Mouse (Mus musculus) MEL (cell line): Measurements from ENCODE around the gene Ccdc34.

Source experiments
- BHLHE40 ChIP-seq: IDR thresholded peaks from 2 replicates; pipeline ENCODE4 v1.6.1; 2012; ENCODE audit warnings: low read depth, mild to moderate bottlenecking, inconsistent platforms, low read length, improper control_type of control experiment, borderline replicate concordance
- CTCF ChIP-seq, 3 experiments: IDR thresholded peaks in 2 of 3; conservative IDR thresholded peaks in 1 of 3; 2 replicates each; pipeline ENCODE4 v1.5.1; 2011 to 2012; ENCODE audit warnings: low read length in 3 of 3, low read depth in 2 of 3, mild to moderate bottlenecking in 2 of 3, improper control_type of control experiment in 1 of 3, inconsistent platforms in 1 of 3, mixed read lengths in 1 of 3, moderate library complexity in 1 of 3; ENCODE audit not compliant: control insufficient read depth in 1 of 3, insufficient read depth in 1 of 3, poor library complexity in 1 of 3, severe bottlenecking in 1 of 3
- EP300 ChIP-seq, 2 experiments: IDR thresholded peaks; 2 replicates each; pipeline ENCODE4 v1.6.1; 2011; ENCODE audit warnings: improper control_type of control experiment in 2 of 2, low read length in 2 of 2, low read depth in 1 of 2, mild to moderate bottlenecking in 1 of 2
- MAFK ChIP-seq: IDR thresholded peaks from 2 replicates; pipeline ENCODE4 v1.6.1; 2011; ENCODE audit warnings: low read depth, mild to moderate bottlenecking, low read length, improper control_type of control experiment, borderline replicate concordance
- MAX ChIP-seq: IDR thresholded peaks from 2 replicates; pipeline ENCODE4 v1.6.1; 2011; ENCODE audit warnings: low read length, improper control_type of control experiment
- POLR2A ChIP-seq, 2 experiments: IDR thresholded peaks; 2 replicates each; pipeline ENCODE4 v1.6.1; 2011 to 2012; ENCODE audit warnings: low read length in 2 of 2, mild to moderate bottlenecking in 2 of 2, control low read depth in 1 of 2, improper control_type of control experiment in 1 of 2, low read depth in 1 of 2, moderate library complexity in 1 of 2; ENCODE audit not compliant: control insufficient read depth in 1 of 2, insufficient read depth in 1 of 2, poor library complexity in 1 of 2
- RCOR1 ChIP-seq: IDR thresholded peaks from 2 replicates; pipeline ENCODE4 v1.6.1; 2012; ENCODE audit warnings: low read depth, mild to moderate bottlenecking, inconsistent platforms, low read length, improper control_type of control experiment
- TAL1 ChIP-seq: IDR thresholded peaks from 2 replicates; pipeline ENCODE4 v1.6.1; 2012; ENCODE audit warnings: mild to moderate bottlenecking, inconsistent platforms, low read length, moderate library complexity, mixed read lengths
- TBP ChIP-seq: IDR thresholded peaks from 2 replicates; pipeline ENCODE4 v1.8.0; 2011; ENCODE audit warnings: low read depth, low read length, improper control_type of control experiment
- TCF12 ChIP-seq: IDR thresholded peaks from 2 replicates; pipeline ENCODE4 v1.6.1; 2014; ENCODE audit warnings: low read depth, mild to moderate bottlenecking, inconsistent platforms, low read length, improper control_type of control experiment, moderate library complexity
- USF1 ChIP-seq: IDR thresholded peaks from 2 replicates; pipeline ENCODE4 v1.6.1; 2014; ENCODE audit warnings: low read depth, mild to moderate bottlenecking, inconsistent platforms, low read length, improper control_type of control experiment, moderate library complexity
- ZC3H11A ChIP-seq: IDR thresholded peaks from 2 replicates; pipeline ENCODE4 v1.6.1; 2012; ENCODE audit warnings: low read depth, mild to moderate bottlenecking, inconsistent platforms, low read length, improper control_type of control experiment

GRCm38 (mm10) chr2:109989196-109989595 is 28.4 kb upstream of the Ccdc34 start:
- TF ChIP-seq MAFK (no peak), EP300 (IDR thresholded peaks at IDR 0.05; ENCODE audit: low read depth in 1 of 2, low read length in 2 of 2) (no peak), POLR2A (IDR thresholded peaks at IDR 0.05; ENCODE audit: control insufficient read depth in 1 of 2, insufficient read depth in 1 of 2, low read depth in 1 of 2, low read length in 2 of 2, poor library complexity in 1 of 2) (no peak), MAX (no peak), TBP (no peak), TAL1 (no peak), CTCF (IDR thresholded peaks at IDR 0.05 in 2 of 3, conservative IDR thresholded peaks at IDR 0.05 in 1 of 3; ENCODE audit: control insufficient read depth in 1 of 3, insufficient read depth in 1 of 3, low read depth in 2 of 3, low read length in 3 of 3, poor library complexity in 1 of 3, severe bottlenecking in 1 of 3) (no peak), ZC3H11A (no peak), USF1 (no peak), BHLHE40 (no peak), TCF12 (no peak), RCOR1 (no peak)
